Mouse (Mus musculus): Measurements from ENCODE around the gene Ptprs. TPM values are rescaled to one million over a fixed set of nuclear protein-coding genes. Genes with fewer than 3 reads are reported as not detected.
"Not testable (repeated sequence)": the region's sequence is repeated elsewhere in the genome, so short reads cannot be mapped to it uniquely, and the experiment has no call there.

Ptprs gene
- polyA plus RNA-seq, 1 experiment from 2014 or later: 22.2 TPM

- ATAC-seq (ENCODE audit: low FRiP score, low TSS enrichment) (no peak), DNase-seq (ENCODE audit: low spot score) (no peak)
- 54% methylated on average over 10 of the region's 10 CpGs for WGBS
- Histone ChIP-seq H3K4me2 (replicated peaks; ENCODE audit: low read depth) (no peak overlapping the region), H3K36me3 (ENCODE audit: control insufficient read depth, insufficient read depth, low read length) (no peaks in the 10 kb centered on the region), H3K4me3 (ENCODE audit: low read depth, low read length) (no peak overlapping the region), H3K27me3 (ENCODE audit: control insufficient read depth, insufficient read depth, low read length) (peaks cover 23% of the 10 kb centered on the region; the same call in 1 of the 2 replicates), H3K9ac (ENCODE audit: low read length) (no peak overlapping the region), H3K4me1 (replicated peaks; ENCODE audit: control insufficient read depth, insufficient read depth) (no peaks in the 10 kb centered on the region), H3K9me3 (ENCODE audit: control insufficient read depth, low read length) (no peaks in the 10 kb centered on the region), H3K27ac (replicated peaks) (no peak overlapping the region)
- TF ChIP-seq CTCF (IDR thresholded peaks at IDR 0.05; ENCODE audit: low read depth) (no peak), EP300 (optimal IDR thresholded peaks at IDR 0.05) (no peak)
Observed at GRCm38 (mm10) chr17:56509021-56509640, 32.8 kb upstream of the Ptprs start.

GRCm38 (mm10) chr17:56507161-56508068 lies 31.1 kb upstream of the Ptprs start:
- H3K4me1 ChIP-seq (replicated peaks; ENCODE audit: control insufficient read depth, insufficient read depth): no peaks in the 10 kb centered on the region
- ATAC-seq (ENCODE audit: low FRiP score, low TSS enrichment) (peak; percentile 97), DNase-seq (ENCODE audit: low spot score) (peak; percentile 95)
- TF ChIP-seq CTCF (IDR thresholded peaks at IDR 0.05; ENCODE audit: low read depth) (no peak), EP300 (optimal IDR thresholded peaks at IDR 0.05) (no peak)
- H3K27me3 ChIP-seq (ENCODE audit: control insufficient read depth, insufficient read depth, low read length): peaks cover 21% of the 10 kb centered on the region; the same call in 1 of the 2 replicates
- no peaks in the 10 kb centered on the region for H3K36me3 ChIP-seq (ENCODE audit: control insufficient read depth, insufficient read depth, low read length)
- H3K9me3 ChIP-seq (ENCODE audit: control insufficient read depth, low read length): no peaks in the 10 kb centered on the region
- under 1% methylated on average over 40 of the region's 42 CpGs for WGBS
- H3K4me3 ChIP-seq (ENCODE audit: low read depth, low read length): peak overlapping the region; percentile 56
- H3K27ac ChIP-seq (replicated peaks): peak overlapping the region; percentile 86
- H3K4me2 ChIP-seq (replicated peaks; ENCODE audit: low read depth): peak overlapping the region; percentile 99
- peak overlapping the region; percentile 74 for H3K9ac ChIP-seq (ENCODE audit: low read length)

GRCm38 (mm10) chr17:56506417-56507065 lies 30.3 kb upstream of the Ptprs start:
- H3K27ac ChIP-seq (replicated peaks): peak overlapping the region; percentile 86; the same call in 1 of the 2 replicates
- H3K9me3 ChIP-seq (ENCODE audit: control insufficient read depth, low read length): no peaks in the 10 kb centered on the region
- ATAC-seq (ENCODE audit: low FRiP score, low TSS enrichment): no peak
- H3K4me3 ChIP-seq (ENCODE audit: low read depth, low read length): peak overlapping the region; percentile 56
- H3K36me3 ChIP-seq (ENCODE audit: control insufficient read depth, insufficient read depth, low read length): no peaks in the 10 kb centered on the region
- no peaks in the 10 kb centered on the region for H3K4me1 ChIP-seq (replicated peaks; ENCODE audit: control insufficient read depth, insufficient read depth)
- TF ChIP-seq EP300 (optimal IDR thresholded peaks at IDR 0.05) (no peak), CTCF (IDR thresholded peaks at IDR 0.05; ENCODE audit: low read depth) (no peak)
- 50% methylated on average over 15 of the region's 15 CpGs for WGBS
- DNase-seq (ENCODE audit: low spot score): no peak
- peak overlapping the region; percentile 99 for H3K4me2 ChIP-seq (replicated peaks; ENCODE audit: low read depth)
- 0 out of 2 replicates have a peak overlapping the region, but pooled peaks have one; percentile 74 for H3K9ac ChIP-seq (ENCODE audit: low read length)
- H3K27me3 ChIP-seq (ENCODE audit: control insufficient read depth, insufficient read depth, low read length): peaks cover 12% of the 10 kb centered on the region; the same call in 1 of the 2 replicates

- Histone ChIP-seq H3K4me1 (replicated peaks; ENCODE audit: control insufficient read depth, insufficient read depth) (no peaks in the 10 kb centered on the region), H3K9ac (ENCODE audit: low read length) (no peak overlapping the region), H3K27me3 (ENCODE audit: control insufficient read depth, insufficient read depth, low read length) (peaks cover 4% of the 10 kb centered on the region; the same call in 1 of the 2 replicates), H3K4me2 (replicated peaks; ENCODE audit: low read depth) (no peak overlapping the region), H3K27ac (replicated peaks) (no peak overlapping the region), H3K4me3 (ENCODE audit: low read depth, low read length) (no peak overlapping the region), H3K9me3 (ENCODE audit: control insufficient read depth, low read length) (no peaks in the 10 kb centered on the region), H3K36me3 (ENCODE audit: control insufficient read depth, insufficient read depth, low read length) (no peaks in the 10 kb centered on the region)
- ATAC-seq (ENCODE audit: low FRiP score, low TSS enrichment) (no peak), DNase-seq (ENCODE audit: low spot score) (no peak)
- 84% methylated on average over 10 of the region's 10 CpGs for WGBS
- TF ChIP-seq EP300 (optimal IDR thresholded peaks at IDR 0.05) (no peak), CTCF (IDR thresholded peaks at IDR 0.05; ENCODE audit: low read depth) (no peak)
Observed at GRCm38 (mm10) chr17:56505401-56505800, 29.1 kb upstream of the Ptprs start.

- no peak overlapping the region for H3K9ac ChIP-seq (ENCODE audit: low read length)
- H3K4me3 ChIP-seq (ENCODE audit: low read depth, low read length): no peak overlapping the region
- no peak overlapping the region for H3K27ac ChIP-seq (replicated peaks)
- no peaks in the 10 kb centered on the region for H3K4me1 ChIP-seq (replicated peaks; ENCODE audit: control insufficient read depth, insufficient read depth)
- WGBS: 27% methylated on average over 9 of the region's 9 CpGs
- H3K4me2 ChIP-seq (replicated peaks; ENCODE audit: low read depth): no peak overlapping the region
- DNase-seq (ENCODE audit: low spot score): peak; percentile 46
- TF ChIP-seq CTCF (IDR thresholded peaks at IDR 0.05; ENCODE audit: low read depth): peak; percentile 29
- TF ChIP-seq EP300 (optimal IDR thresholded peaks at IDR 0.05): no peak
- no peaks in the 10 kb centered on the region for H3K9me3 ChIP-seq (ENCODE audit: control insufficient read depth, low read length)
- H3K36me3 ChIP-seq (ENCODE audit: control insufficient read depth, insufficient read depth, low read length): no peaks in the 10 kb centered on the region
- H3K27me3 ChIP-seq (ENCODE audit: control insufficient read depth, insufficient read depth, low read length): no peaks in the 10 kb centered on the region
- no peak; the same call in 1 of the 2 replicates for ATAC-seq (ENCODE audit: low FRiP score, low TSS enrichment)
Observed at GRCm38 (mm10) chr17:56502526-56502925, 26.2 kb upstream of the Ptprs start.

- H3K4me1 ChIP-seq (replicated peaks; ENCODE audit: control insufficient read depth, insufficient read depth); H3K27me3 ChIP-seq (ENCODE audit: control insufficient read depth, insufficient read depth, low read length); H3K36me3 ChIP-seq (ENCODE audit: control insufficient read depth, insufficient read depth, low read length); H3K4me2 ChIP-seq (replicated peaks; ENCODE audit: low read depth); H3K9me3 ChIP-seq (ENCODE audit: control insufficient read depth, low read length); H3K4me3 ChIP-seq (ENCODE audit: low read depth, low read length); H3K27ac ChIP-seq (replicated peaks); ATAC-seq (ENCODE audit: low FRiP score, low TSS enrichment); DNase-seq (ENCODE audit: low spot score); H3K9ac ChIP-seq (ENCODE audit: low read length): not testable (repeated sequence)
- 32% methylated on average over 2 of the region's 2 CpGs for WGBS
Observed at GRCm38 (mm10) chr17:56501635-56502400, 25.5 kb upstream of the Ptprs start.
